ENCODE assay signal across 17 mouse cellular contexts in genomic region chr3:127868880-127869279, GRCm38 (mm10). TPM values are rescaled to one million over a fixed set of nuclear protein-coding genes. Genes with fewer than 3 reads are reported as not detected.
DNase-seq lines count a peak whose midpoint lies in the region; ATAC-seq and TF ChIP-seq lines count a peak whose summit lies in the region.
"Had no signal": no experiment of that assay in that cellular context is flagged by ENCODE, and none has a peak within 500 bp of the region (broad histone marks: within the 10 kb centered on the region; RNA-seq: fewer than 3 reads in every experiment).

No protein-coding gene starts in this region.

- H3K9ac ChIP-seq in neural tube, embryonic 11.5 days (ENCODE audit: low read length) = no peak overlapping the region
- no peak overlapping the region for H3K9ac ChIP-seq in forebrain, embryonic 15.5 days (replicated peaks)
- H3K9ac ChIP-seq in hindbrain, postnatal 0 days (replicated peaks; ENCODE audit: low read length) = no peak overlapping the region

- H3K9me3 ChIP-seq in neural tube, embryonic 11.5 days (ENCODE audit: control insufficient read depth, low read length) = no peaks in the 10 kb centered on the region
- H3K9me3 ChIP-seq in forebrain, embryonic 15.5 days = no peaks in the 10 kb centered on the region
- no peaks in the 10 kb centered on the region for H3K9me3 ChIP-seq in hindbrain, postnatal 0 days (ENCODE audit: low read length)
- H3K9me3 ChIP-seq: embryonic facial prominence, embryonic 10.5 days had no signal

- no peak for DNase-seq in neural tube, embryonic 11.5 days (ENCODE audit: low spot score)
- DNase-seq in neural tube, embryonic 10.5 days (ENCODE audit: extremely low spot score, low spot score) = no peak
- peak; percentile 22 for DNase-seq in hindbrain, postnatal 0 days (ENCODE audit: low spot score)
- no peak for DNase-seq in liver
- no peak for DNase-seq in natural killer cell, adult 2 months (ENCODE audit: low spot score in 2 of 2)
- DNase-seq in urinary bladder, adult 18-20 months (ENCODE audit: low spot score in 2 of 2) = no peak
- DNase-seq: cerebellum, adult 2 months; kidney, adult 11 months; kidney, postnatal 10 days; lung, adult 18-20 months; lung, postnatal 36 days; right cerebral cortex, adult 18-20 months; thymus, postnatal 4 days had no signal

- no peaks in the 10 kb centered on the region for H3K36me3 ChIP-seq in neural tube, embryonic 11.5 days (ENCODE audit: control insufficient read depth, insufficient read depth, low read length)
- no peaks in the 10 kb centered on the region for H3K36me3 ChIP-seq in forebrain, embryonic 15.5 days
- no peaks in the 10 kb centered on the region for H3K36me3 ChIP-seq in hindbrain, postnatal 0 days (ENCODE audit: insufficient read depth, low read length)
- H3K36me3 ChIP-seq: embryonic facial prominence, embryonic 10.5 days had no signal

- H3K27ac ChIP-seq in neural tube, embryonic 11.5 days (ENCODE audit: low read depth, low read length) = no peak overlapping the region
- peak overlapping the region; percentile 20; the same call in 1 of the 2 replicates for H3K27ac ChIP-seq in forebrain, embryonic 15.5 days (replicated peaks)
- H3K27ac ChIP-seq in hindbrain, postnatal 0 days = no peak overlapping the region
- H3K27ac ChIP-seq: embryonic facial prominence, embryonic 10.5 days; layer of hippocampus, adult 2 months had no signal

- no peaks in the 10 kb centered on the region for H3K27me3 ChIP-seq in neural tube, embryonic 11.5 days (ENCODE audit: control insufficient read depth, insufficient read depth, low read length)
- H3K27me3 ChIP-seq in forebrain, embryonic 15.5 days = no peaks in the 10 kb centered on the region
- no peaks in the 10 kb centered on the region for H3K27me3 ChIP-seq in hindbrain, postnatal 0 days (ENCODE audit: insufficient read depth, low read length)

- H3K4me3 ChIP-seq in neural tube, embryonic 11.5 days (ENCODE audit: low read depth, low read length) = no peak overlapping the region
- no peak overlapping the region for H3K4me3 ChIP-seq in forebrain, embryonic 15.5 days
- no peak overlapping the region for H3K4me3 ChIP-seq in hindbrain, postnatal 0 days (ENCODE audit: low read length)
- H3K4me3 ChIP-seq: embryonic facial prominence, embryonic 10.5 days; layer of hippocampus, adult 2 months had no signal

- WGBS in neural tube, embryonic 11.5 days = 62% methylated on average over 5 of the region's 5 CpGs
- 10% methylated on average over 5 of the region's 5 CpGs for WGBS in forebrain, embryonic 15.5 days
- WGBS in hindbrain, postnatal 0 days = 45% methylated on average over 5 of the region's 5 CpGs

- TF ChIP-seq CTCF in hindbrain, postnatal 0 days (IDR thresholded peaks at IDR 0.05; ENCODE audit: low read depth) = no peak

- peaks cover 5% of the 10 kb centered on the region; the same call in 1 of the 2 replicates for H3K4me1 ChIP-seq in neural tube, embryonic 11.5 days (ENCODE audit: control insufficient read depth, insufficient read depth, low read length)
- peaks cover 14% of the 10 kb centered on the region for H3K4me1 ChIP-seq in forebrain, embryonic 15.5 days
- H3K4me1 ChIP-seq in hindbrain, postnatal 0 days (ENCODE audit: insufficient read depth, low read length) = no peaks in the 10 kb centered on the region; the same call in 1 of the 2 replicates
- H3K4me1 ChIP-seq: embryonic facial prominence, embryonic 10.5 days had no signal

- no peak overlapping the region for H3K4me2 ChIP-seq in neural tube, embryonic 11.5 days (ENCODE audit: low read depth)
- H3K4me2 ChIP-seq in forebrain, embryonic 15.5 days (replicated peaks) = no peak overlapping the region
- no peak overlapping the region for H3K4me2 ChIP-seq in hindbrain, postnatal 0 days (ENCODE audit: low read depth, low read length)
- H3K4me2 ChIP-seq: heart, embryonic 11.5 days had no signal

- peak; percentile 64; the same call in 1 of the 2 replicates for ATAC-seq in neural tube, embryonic 11.5 days (ENCODE audit: insufficient read depth, low FRiP score, low TSS enrichment)
- peak; percentile 89 for ATAC-seq in forebrain, embryonic 15.5 days (replicated peaks)
- ATAC-seq in hindbrain, postnatal 0 days = peak; percentile 61; the same call in 1 of the 2 replicates

RNA-seq across cellular contexts. Expression of gene Fam241a, which starts 27.2 kb away (rescaled TPM):
- polyA plus RNA-seq in neural tube, embryonic 11.5 days (2014; fragmentation: Nextera tagmentation; extraction: Ambion mirVana) = 7.1 and 9.0 TPM in 2 replicates
- polyA plus RNA-seq in forebrain, embryonic 15.5 days (2015; fragmentation: Nextera tagmentation; extraction: Ambion mirVana) = 10.0 and 10.7 TPM in 2 replicates
- 4.5 and 6.1 TPM in 2 replicates for total RNA-seq in hindbrain, postnatal 0 days (2014; rRNA removed)
- polyA plus RNA-seq in hindbrain, postnatal 0 days (2015; fragmentation: Nextera tagmentation; extraction: Ambion mirVana) = 6.0 and 6.5 TPM in 2 replicates

RNA-seq across cellular contexts. Expression of gene Ap1ar, which starts 31.6 kb away (rescaled TPM):
- 71.2 and 78.0 TPM in 2 replicates for polyA plus RNA-seq in neural tube, embryonic 11.5 days (2014; fragmentation: Nextera tagmentation; extraction: Ambion mirVana)
- polyA plus RNA-seq in forebrain, embryonic 15.5 days (2015; fragmentation: Nextera tagmentation; extraction: Ambion mirVana) = 87.1 and 89.2 TPM in 2 replicates
- total RNA-seq in hindbrain, postnatal 0 days (2014; rRNA removed) = 77.8 and 84.5 TPM in 2 replicates
- polyA plus RNA-seq in hindbrain, postnatal 0 days (2015; fragmentation: Nextera tagmentation; extraction: Ambion mirVana) = 65.4 and 69.7 TPM in 2 replicates
